Mouse (Mus musculus) Muller cell, postnatal 12 days (primary cell): Measurements from ENCODE around the gene Ggcx.

Experiments
- DNase-seq: peaks from one replicate; pipeline ENCODE4 v3.0.0-alpha.2; 2015; ENCODE audit errors: inconsistent ontology term

Gene Ggcx

GRCm38 (mm10) chr6:72387816-72388215 lies 26.3 kb upstream of the Ggcx start:
- DNase-seq: peak; percentile 66

DNA sequence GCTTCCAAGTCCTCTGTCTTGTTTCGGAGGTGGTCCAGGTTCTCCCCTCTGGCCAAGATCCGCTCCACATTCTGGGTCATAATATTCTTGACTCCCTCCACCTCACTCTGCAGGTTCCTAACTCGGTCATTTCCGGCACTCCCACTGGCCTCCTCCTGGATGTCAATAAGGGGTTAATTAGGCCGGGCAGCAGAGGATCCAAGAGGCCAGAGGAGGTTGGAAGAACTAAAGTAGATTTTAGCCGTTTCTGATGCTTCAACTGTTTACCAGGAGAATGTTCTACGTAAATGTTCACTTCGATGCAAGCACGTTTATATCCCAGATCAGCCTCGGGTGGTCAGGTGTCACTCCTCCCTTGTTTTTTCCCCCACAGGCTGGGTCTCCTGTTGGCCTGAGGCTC lies 25.8 kb upstream of the Ggcx start:
- no peak for DNase-seq

DNA sequence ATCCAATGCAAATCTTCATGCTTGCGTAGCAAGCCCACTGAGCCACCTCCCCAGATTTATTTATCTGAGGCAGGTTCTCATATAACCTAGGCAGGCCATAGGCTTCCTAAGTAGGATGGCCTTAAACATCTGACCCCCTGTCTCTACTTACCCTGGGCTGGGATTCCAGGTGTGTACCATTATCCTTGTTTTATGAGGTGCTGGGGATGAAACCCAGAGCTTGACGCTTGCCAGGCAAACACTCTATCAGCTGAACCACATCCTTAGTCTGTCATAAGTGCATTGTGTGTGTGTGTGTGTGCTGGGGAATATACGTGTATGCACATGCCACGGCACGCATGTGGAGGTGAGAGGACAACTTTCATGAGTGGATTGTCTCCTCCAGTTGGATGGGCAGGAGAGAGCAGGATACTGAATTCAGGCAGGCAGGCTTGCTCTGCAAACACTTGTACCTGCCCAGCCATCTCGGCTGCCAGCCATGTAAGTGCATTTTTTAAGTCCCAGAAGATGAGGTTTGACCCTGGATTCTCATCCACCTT lies 25.2 kb upstream of the Ggcx start:
- DNase-seq: no peak

DNA sequence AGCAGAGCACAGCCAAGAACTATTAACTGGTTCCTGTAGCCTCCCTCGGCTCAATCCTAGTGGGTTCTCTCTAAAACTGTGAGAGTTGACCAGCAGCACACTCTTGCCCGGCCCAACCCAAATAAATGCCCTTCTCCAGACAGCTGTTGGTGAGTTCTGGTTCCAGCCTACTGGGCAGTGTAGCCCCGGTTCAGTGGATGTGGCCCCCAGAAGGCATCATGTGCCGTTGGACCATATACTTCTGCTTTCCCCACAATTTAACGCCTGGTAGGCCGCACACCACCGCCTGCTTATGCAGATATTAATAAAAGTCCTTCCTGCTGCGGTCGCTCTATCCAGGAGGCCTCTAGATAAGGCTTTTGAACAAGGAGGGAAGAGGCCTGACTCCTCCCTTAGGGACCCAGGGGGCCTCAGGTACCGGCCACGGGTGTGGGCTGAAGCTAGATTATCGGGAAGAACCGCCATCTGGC lies 24.6 kb upstream of the Ggcx start:
- DNase-seq: no peak

GRCm38 (mm10) chr6:72389941-72390771 lies 24.0 kb upstream of the Ggcx start, which contains the start of gene Vamp8:
Gene Vamp8, minus strand, starts transcription at chr6:72390703.
- DNase-seq: peak; percentile 93

DNA sequence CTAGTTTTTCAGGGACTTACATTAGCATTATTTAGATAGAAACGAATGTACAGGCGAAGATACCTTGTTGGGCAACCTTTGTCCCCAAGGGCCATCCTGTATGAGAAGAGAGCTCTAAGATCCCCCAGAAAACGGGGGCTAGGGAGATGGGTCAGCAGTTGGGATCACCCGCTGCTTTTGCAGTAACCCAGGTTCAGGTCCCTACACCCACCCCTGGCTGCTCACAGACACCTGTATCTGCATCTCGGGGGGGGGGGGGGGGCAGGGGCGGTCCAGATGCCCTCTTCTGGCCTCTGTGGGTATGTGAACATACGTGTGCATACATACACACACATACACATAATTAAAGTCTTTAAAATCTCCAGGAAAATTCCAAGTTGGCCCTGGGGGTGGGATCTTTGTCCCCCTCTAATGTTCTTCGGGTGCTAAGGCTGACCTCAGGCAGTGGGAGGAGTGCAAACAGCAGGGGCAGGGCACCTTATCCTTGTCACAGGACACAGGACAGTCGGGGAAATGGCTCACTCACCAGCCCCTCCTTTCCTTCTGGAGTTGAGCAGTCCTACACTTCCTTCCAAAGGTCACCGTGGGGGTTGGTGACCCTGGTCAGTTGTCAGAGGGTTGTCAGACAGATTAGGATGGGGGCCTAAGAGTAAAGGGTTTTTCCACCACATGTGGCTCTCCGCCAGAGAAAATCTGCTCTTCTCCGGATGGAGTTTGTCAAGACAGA lies 23.1 kb upstream of the Ggcx start:
- peak; percentile 27 for DNase-seq

DNA sequence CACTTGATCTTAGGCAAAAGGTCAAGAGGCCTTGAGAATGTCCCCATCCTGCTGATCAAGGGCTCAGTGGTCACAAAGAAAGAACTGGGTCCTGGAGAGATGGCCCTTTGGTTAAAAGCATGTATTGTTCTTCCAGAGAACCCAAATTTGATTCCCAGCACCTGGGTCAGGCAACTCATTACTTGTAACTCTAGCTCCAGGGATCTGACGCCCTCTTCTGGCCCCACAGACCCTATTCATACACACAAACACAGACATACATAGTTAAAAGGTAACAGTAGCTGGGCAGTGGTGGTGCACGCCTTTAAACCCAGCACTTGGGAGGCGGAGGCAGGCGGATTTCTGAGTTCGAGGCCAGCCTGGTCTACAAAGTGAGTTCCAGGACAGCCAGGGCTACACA lies 21.8 kb upstream of the Ggcx start:
- no peak for DNase-seq

DNA sequence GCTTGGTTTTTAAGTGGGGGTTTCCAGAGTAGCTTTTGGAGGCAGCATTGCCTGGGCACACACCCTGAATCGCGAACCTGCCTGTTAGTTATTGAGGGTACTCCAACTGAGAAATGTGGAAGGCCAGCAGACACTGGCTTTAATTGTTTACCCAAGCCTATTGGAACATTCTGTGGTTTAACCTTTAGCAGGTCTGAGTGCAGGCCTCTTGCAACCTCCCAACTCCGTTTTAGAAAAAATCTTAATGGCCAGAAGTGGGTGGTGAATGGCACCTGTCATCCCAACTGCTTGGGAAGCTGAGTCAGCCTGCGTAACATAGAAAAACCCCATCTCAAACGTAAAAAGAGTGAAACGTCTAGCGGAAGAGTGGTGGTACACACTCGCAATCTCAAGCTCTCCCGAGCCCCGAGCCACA lies 17.3 kb upstream of the Ggcx start:
- DNase-seq: peak; percentile 19

DNA sequence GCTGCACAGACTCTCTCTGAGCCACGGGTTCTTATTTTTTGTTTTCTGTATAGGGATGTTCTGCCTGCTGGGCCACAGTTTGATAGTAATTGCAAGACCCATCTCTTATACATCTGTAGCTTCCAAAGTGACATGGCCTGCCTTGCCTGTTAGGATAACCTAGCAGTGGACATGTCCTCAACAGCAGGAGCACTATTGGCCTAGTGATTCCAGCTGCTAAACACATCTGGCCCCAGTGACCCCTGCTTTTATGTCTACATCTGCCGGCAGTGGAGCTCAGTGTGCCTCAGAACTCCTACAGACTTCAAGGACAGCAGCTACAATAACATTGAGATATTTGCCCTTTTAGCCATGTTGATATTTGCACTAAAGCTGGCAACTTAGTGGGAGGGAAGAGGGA lies 14.1 kb upstream of the Ggcx start:
- no peak for DNase-seq

GRCm38 (mm10) chr6:72401875-72402274 lies 12.2 kb upstream of the Ggcx start:
- peak; percentile 66 for DNase-seq

DNA sequence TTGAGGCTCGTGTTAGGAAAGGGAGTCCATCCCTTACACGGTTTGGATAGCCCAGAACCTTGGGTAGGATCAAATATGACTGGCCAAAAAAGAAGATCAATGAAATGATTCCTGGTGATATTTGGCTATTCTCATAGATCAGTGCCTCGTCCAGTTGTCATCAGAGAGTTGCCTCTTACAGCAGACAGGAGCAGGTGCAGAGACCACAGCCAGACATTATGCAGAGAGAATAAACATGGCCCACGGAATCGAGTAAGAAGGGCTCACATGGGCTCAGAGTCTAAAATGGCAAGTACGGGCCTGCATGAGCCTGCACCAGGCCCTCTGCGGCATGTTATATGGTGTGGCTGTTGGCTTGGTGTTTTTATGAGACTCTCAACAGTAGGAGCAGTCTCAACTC lies 8.8 kb upstream of the Ggcx start:
- DNase-seq: no peak

GRCm38 (mm10) chr6:72407119-72407518 lies 7.0 kb upstream of the Ggcx start:
- DNase-seq: peak; percentile 91

- DNase-seq: peak; percentile 42
Observed at GRCm38 (mm10) chr6:72409567-72409966, 4.5 kb upstream of the Ggcx start.

GRCm38 (mm10) chr6:72410003-72410402 lies 4.1 kb upstream of the Ggcx start:
- no peak for DNase-seq

GRCm38 (mm10) chr6:72410518-72410917 lies 3.6 kb upstream of the Ggcx start:
- no peak for DNase-seq

DNA sequence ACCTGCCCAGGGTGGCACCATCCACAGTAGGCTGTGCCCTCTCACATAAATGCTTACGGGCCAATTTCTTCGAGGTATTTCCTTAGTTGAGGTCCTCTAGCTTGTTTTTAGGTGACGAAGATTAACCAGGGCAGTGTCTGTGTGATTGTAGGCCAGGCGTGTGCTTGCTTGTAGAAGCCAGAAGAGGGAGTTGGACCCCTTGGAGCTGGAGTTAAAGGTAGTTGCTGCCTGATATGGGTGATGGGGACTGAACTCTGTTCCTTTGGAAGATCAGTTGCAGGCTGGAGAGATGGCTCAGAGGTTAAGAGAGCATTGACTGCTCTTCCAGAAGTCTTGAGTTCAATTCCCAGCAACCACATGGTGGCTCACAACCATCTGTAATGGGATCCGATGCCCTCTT lies 1.1 kb downstream of the Ggcx start:
- no peak for DNase-seq

- DNase-seq: no peak
Observed at GRCm38 (mm10) chr6:72415964-72416772, 2.1 kb downstream of the Ggcx start.

GRCm38 (mm10) chr6:72418279-72418678 lies 4.2 kb downstream of the Ggcx start:
- DNase-seq: no peak

GRCm38 (mm10) chr6:72419806-72420205 lies 5.7 kb downstream of the Ggcx start:
- DNase-seq: no peak

GRCm38 (mm10) chr6:72420901-72421300 lies 6.8 kb downstream of the Ggcx start:
- DNase-seq: no peak

DNA sequence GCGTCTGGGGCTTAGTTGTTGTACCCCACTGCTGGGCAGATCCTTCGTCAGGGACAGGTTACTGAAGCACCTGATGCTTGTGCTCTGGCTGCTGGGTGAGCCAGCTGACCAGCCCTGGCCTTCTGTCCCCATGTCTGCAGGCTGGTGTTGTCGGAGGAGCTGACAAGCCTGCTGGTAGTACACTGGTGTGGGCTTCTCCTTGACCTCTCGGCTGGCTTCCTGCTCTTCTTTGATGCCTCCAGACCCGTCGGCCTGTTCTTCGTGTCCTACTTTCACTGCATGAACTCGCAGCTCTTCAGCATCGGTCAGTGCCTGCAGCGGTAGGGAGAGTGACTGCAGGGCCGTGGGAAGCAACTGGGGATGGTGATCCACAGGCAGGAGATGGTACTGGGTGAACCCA lies 11.5 kb downstream of the Ggcx start:
- DNase-seq: no peak

- peak; percentile 63 for DNase-seq
Observed at GRCm38 (mm10) chr6:72428036-72428435, 13.9 kb downstream of the Ggcx start.
